Mouse (Mus musculus) left cerebral cortex, postnatal 14 days (tissue): ENCODE results near the gene Pdzd2. TPM values are rescaled to one million over a fixed set of nuclear protein-coding genes. Genes with fewer than 3 reads are reported as not detected.

Experiments
- DNase-seq, 2 experiments: peaks; one replicate each; pipeline ENCODE4 v3.0.0; 2021 to 2022; ENCODE audit warnings: low spot score in 2 of 2, mixed read lengths in 1 of 2
- intact Hi-C: fragments of 180-260 bp; cut with DNase I; formaldehyde crosslinking; loops from one replicate; pipeline ENCODE4 v1.15.1; 2025
- total RNA-seq, 2 experiments: library from RNA; stranded (reverse); gene quantifications; 2 replicates each; pipeline ENCODE4 v1.2.3; 2021

Gene Pdzd2
- total RNA-seq, 2 experiments from 2014 or later: 81.5 to 91.1 TPM

DNA sequence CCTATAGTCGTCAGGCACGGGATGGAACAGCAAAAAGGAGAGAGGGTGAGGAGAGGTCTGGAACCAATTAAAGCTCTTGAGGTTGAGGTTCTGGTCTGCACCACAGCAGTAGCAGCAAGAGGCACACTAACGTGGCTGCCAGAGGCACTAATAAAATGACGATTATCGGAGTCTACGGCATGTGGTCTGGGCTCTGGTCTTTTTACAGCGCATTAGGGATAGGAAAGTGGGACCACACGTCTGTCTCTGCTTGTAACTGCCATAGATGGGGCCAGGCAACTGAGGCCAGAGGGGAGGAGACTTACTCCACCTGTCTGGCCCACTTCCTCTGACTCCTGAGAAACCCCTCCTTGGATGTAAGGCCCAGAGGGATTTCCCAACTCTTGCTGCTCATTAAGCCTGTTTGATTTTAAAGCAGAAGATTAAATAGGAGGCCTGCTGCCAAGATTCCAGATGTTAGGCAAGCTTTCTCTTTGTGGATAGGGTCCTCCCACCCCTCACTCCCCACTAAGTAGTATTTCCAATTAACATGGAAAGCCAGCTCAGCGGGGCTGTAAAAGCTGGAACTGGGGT, 224.4 kb downstream of the Pdzd2 start:
- intact Hi-C loops: no loop called here
- DNase-seq: no peak

DNA sequence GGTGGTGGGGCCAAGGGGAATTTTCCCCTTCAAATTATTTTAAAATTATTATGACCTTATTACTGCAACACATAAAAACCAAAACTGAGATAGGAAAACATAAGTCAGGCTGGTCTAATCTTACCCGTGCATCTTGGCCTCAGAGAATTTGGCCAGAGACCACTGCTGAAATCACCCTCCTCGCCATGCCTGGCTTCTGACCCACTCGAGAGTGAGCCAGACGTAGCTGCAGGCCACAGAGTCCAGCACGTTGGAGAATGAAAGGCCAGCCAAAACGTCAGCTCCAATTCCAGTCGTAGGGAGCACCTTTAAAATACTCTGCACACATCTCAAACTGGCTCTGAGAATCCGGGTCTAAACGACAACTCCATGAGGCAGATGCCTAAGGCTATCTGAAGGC, 226.2 kb downstream of the Pdzd2 start:
- intact Hi-C loops: no loop called here

DNA sequence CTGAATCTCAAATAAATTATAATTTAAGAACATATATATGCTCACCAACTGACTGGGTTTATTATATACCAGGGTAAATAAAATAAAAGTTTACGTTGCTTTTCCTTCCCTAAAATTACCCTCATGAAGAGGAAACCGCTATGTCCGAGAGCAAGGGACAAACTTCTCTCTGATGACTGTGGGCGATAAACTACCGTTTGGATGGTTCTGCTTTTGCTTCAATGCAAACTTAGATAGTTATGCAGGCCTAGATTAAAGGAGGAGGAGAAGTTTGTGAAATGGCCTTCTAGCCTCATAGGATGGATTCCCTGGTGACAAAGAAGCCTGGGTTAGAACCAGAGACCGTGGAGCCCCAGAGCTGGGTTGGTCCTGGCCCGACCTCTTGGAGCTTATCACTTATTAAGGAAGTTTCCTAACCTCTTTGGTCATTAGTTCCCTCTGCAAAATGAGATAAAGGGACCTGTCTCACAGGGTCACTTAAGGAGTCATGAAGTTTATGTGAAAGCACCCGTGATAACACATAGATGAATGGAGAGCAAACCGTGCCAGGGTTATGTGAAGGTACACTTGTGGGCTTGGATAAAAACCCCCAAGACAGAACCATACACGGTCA, 230.9 kb downstream of the Pdzd2 start:
- intact Hi-C loops: no loop called here
- DNase-seq: no peak

More for the DNA sequence above, 226.2 kb downstream of the Pdzd2 start:
- DNase-seq: no peak

DNA sequence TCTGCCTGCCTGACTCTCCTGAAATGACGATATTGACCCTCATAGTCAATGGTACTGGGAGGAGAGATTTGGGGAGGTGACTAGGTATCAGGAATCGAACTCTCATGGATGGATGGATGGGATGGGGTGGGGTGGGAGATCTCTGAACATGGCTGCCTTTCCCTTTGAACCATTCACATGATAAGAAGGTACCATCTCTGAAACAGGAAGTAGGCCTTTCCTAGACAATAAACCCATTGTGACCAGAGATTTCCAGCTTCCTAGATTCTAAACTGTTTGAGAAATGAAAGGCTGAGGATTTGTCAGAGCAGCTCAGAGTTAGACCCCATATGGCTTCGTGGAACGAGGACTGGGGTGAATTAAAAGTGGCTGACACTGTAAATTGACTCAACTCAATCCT, 232.2 kb downstream of the Pdzd2 start:
- intact Hi-C loops: no loop called here
- no peak for DNase-seq

DNA sequence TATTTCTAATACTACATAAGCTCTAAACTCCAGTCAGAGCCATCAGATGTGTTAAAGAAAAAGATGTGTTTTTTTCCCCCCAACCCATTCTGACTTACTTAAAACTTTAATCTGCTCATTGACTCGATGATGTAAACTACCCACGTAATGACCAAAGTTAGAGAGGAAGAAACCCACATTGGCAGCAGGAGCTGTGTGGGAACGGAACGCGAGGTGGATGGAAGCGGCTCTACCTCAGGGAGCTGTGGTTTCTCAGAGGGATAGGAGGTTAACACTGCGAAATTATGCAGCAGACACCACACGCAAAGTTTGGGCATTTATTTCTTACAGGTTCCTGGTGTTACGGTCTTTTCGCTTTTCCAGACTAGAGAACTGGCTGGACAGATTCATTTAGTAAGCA, 233.2 kb downstream of the Pdzd2 start:
- no peak for DNase-seq

DNA sequence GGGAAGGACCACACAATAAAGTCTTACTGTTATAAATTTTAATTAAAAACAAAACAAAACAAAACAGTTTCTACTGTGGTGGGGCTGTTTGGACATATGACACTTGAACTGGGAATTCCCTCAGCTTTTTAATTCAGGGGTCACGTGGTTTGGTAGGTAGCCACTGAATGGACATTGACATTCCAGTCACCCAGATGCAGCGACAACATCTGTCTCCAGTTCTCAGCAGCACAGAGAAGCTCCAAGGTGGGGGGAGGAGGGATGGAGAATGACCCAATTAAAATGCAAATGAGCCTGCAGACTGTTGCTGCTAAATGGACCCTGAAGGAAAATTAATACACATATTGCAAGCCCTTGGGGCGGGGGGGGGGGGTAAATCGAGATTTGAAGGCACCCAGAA, 233.6 kb downstream of the Pdzd2 start:
- intact Hi-C loops: no loop called here
- peak in 1 of 2 experiments; percentile 33 for DNase-seq

More for the DNA sequence above, 233.2 kb downstream of the Pdzd2 start:
- intact Hi-C loops: no loop called here

DNA sequence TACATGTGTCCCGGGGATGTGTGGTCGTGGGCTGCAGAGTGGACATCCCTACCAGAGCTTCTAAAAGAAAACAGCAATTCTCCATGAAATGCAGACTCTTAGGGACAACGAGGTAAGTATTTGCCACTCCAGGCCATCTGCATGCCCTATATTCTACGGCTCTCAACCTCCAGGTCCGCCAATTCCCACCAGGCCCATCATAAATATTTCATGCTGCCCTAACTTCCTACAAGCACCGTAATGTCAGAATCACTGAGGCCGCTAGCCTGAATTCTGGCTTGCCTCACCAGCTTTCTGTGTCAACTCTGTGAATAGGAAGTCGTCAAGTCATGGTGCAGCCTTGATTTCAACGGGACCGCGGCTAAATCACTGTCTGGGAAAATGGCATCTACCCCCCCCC, 234.2 kb downstream of the Pdzd2 start:
- DNase-seq: no peak
- intact Hi-C loops: no loop called here

DNA sequence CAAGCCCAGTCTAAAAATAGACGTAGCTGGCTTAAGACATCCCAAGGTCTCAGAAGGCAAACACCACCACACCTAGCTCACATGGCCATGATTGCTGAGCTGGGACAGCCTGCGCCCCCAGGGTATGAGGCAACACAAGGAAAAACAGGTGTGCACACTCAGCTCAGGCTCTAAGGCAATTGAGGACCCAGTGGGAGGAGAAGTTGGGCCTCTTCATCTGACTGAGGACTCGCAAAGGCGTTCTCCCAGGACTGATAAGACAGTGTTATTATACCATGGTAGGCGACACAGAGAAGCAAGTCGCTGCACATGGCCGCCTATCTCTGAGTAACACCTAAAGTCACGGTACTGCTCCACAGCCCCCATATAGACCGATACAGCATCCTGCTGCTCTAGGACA, 235.8 kb downstream of the Pdzd2 start:
- intact Hi-C loops: no loop called here
- DNase-seq: no peak

DNA sequence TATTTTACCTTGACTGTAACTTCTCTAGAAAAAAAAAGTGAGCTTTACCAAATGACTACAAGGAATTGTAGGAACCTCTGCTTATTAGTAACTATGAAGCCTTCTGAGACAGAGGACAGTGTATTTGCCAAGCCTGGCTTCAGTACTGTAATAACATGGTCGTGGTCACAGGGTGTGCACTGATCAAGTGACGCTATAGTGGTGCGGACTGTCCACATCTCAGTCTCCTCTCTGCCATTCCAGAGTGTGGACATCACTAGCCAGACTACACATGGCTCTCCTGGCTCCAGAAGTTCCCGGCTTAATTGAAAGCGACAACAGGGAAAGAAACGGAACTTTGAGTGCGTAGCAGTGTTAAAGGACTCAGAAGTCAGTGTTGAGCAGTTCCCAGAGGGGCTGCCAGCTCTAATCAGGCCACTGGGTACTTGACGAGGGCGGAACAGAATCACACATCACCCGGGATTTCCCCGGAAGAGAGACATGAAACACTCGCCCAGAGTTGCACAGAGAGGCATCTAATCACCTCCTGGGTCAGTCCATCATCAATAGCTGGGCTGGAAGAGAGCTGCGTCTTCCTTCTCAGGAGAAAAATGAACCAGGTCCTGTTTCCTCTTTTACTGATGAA, 237.7 kb downstream of the Pdzd2 start:
- DNase-seq: no peak
- intact Hi-C loops: no loop called here

DNA sequence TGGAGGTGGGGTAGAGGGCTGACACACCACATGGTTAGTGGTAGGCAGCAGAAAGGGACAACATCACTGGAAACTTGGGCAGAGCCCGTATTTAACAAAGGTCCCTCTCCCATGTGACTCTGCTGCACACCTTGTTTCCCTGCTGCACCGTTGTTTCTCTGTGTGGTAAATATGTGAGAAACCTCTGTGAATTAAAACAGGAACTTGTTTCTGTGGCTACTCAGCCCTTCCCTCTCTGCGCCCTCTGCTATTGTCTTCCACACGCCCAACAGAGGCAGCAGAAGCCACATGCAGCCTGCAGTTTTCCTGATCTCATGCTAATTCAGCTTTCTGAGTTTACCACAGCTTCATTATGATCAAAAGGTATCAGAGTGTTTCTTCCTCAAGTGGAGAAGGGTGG, 239.1 kb downstream of the Pdzd2 start:
- intact Hi-C loops: no loop called here
- DNase-seq: no peak

DNA sequence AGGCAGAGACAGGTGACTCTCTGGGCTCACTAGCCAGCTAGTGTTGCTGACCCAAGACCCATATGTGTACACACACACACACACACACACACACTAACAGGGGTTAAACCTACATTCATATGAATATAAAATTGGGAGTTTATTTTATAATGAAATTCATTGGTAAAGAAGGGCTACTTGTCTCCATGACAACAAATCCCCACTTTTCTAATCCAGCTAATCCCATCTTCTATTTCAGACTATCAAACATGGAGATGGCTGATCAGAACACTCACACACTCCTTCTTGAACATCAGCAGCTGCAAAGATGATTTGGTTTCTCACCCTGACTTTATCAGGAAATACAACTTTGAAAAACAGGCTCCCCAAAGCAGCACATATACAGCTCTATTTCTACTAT, 245.6 kb downstream of the Pdzd2 start:
- intact Hi-C loops: no loop called here
- DNase-seq: no peak

DNA sequence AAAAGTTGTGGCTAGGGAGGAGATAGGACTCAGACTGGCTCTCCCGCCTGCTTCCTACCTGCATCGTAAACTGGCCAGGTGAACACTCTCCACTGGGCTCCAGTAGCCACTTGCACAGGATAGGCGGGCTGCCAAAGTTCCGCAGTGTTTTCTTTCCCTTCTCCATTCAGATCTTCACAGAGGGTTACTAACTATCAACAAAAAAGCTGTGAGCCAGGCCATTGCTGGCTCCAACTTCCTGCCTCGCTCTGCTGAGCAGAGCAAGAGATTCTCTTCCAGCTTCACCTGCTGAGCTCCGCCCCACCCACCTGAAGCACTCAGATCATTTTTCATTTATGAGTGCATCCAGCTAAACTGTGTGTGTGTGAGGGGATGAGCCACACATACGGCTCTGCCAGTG, 246.5 kb downstream of the Pdzd2 start:
- no peak for DNase-seq
- intact Hi-C loops: no loop called here

DNA sequence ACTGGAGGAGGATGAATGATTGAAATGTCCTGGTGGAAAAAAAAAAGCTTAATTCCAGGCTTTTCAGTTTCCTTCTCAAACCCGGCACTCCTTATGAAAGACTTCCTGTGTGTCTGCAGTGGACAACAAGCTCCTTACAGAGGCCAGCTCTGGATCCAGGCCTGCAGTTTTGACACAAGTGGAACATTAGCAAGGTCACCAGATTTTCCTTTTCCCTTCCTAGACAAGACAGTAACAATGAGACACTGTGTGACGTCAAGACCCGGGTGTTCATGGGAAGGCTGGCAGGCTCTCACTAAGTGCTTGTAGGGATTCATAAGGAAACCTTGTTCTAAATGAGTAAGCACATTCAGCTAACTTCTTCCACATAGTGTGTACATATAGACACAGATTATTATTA, 248.8 kb downstream of the Pdzd2 start:
- DNase-seq: peak; percentile 51 to 79
- intact Hi-C loops: no loop called here

DNA sequence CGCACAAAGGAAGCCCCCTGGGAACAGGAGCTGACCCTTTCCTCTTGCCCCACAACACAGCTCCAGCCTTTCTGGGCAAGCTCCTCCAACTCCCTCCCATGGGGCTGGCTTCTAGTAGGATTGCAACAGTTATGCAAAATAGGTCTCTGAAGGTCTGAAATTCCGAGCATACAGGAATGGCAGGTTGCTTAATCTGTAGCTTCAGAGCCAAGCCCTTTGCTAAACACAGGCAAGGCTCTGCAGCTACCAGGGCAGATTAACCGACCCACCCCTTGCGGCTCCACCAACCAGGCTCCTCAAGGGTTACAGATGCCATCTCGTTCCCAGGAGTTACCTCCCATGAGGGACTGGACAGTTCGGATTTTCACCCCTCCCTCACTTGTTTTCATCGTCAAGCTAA, 249.2 kb downstream of the Pdzd2 start:
- intact Hi-C loops: no loop called here
- DNase-seq: no peak

DNA sequence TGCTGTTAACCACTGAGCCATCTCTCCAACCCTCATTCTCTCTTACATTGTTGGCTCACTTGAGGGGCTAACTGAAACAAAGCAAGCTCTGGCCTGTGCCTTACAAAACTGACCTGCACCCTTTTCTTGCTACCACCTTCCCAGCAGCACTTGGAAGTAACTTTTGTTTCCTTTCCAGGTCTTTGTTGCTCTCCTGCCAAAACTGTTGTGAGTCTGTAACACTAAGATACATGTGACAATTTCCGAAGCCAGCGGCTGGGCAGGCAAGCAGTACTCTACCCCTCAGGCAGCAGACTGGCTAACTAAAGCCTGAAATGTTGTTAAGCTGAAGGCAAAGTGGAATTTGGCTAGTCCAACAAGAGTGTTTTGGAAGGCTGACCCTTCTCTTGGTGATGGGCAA, 251.4 kb downstream of the Pdzd2 start:
- no peak for DNase-seq

DNA sequence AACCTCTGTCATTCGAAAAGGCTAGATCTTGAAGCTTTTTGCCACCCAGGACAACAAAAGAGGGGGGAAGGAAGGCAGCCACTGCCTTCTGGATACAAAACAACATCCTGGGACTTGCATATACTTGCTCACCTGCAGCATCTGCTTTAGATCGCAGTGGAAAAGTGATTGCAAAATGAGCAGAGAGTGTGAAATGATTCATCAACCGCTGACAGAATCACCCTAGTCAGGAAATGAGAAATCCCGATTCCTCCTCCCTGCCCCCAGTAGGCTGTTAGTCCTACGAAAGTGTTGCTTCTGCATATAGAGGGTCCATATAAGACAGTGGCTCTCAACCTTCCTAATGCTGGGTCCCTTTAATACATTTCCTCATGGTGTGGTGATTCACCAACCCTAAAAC, 258.5 kb downstream of the Pdzd2 start:
- DNase-seq: no peak
- intact Hi-C loops: no loop called here

More for the DNA sequence above, 251.4 kb downstream of the Pdzd2 start:
- intact Hi-C loops: no loop called here

DNA sequence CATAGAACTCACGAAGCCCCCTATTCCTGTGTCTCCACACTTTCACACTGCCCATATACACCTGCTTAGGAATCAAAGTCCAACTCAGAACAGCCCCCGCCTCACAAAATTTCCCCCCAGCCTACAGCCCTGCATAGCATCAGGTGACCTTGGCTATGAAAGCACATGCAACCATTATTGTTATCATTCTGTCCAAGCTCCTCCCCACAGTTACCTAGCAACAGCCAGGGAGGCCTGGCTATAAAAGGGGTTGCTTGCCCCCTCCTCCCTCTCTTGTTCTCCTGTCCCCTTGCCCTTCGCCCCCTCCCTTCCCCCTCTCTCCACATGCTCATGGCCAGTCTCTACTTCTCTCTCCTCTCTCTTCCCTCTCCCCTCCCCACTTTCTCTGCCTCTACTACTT, 259.4 kb downstream of the Pdzd2 start:
- no peak for DNase-seq
- intact Hi-C loops: no loop called here

DNA sequence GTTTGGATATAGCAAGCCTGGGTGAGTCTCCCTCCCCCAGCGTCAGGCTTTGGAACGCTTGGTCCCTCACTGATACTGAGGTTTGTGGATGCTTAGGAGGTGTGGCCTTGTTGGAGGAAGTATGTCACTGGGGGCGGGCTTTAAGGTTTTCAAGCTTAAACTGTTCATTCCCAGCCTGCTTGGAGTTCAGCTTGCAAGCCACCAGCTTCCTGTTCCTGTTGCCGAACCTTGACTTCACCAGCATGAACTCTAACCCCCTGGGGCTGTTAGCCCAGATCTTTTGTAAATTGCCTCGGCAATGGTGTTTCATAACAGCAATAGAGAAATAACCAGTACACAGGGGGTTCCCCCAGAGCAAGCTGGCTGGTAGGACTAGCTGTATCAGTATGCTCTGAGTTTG, 260.4 kb downstream of the Pdzd2 start:
- peak in 1 of 2 experiments; percentile 44 for DNase-seq

DNA sequence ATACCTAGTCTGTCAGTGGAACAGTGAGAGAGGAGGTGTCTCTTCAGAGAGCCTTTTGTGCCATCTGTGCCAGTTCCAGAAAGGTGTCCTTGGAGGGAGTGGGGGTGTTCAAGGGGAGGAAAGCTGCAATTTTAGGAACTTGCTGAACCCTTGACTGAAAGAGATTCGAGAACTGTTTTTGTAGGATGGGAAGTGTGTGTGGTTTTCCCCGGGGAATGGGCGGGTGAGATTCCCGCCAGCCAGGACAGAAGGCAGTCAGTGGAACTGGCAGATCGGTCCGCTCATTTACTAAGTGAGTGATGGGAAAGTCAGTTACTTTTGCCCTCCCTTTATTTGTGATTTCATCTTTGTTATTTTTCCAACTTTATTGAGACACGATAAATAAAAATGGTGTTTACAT, 266.1 kb downstream of the Pdzd2 start:
- intact Hi-C loops: no loop called here
- no peak for DNase-seq

More for the DNA sequence above, 260.4 kb downstream of the Pdzd2 start:
- intact Hi-C loops: no loop called here

DNA sequence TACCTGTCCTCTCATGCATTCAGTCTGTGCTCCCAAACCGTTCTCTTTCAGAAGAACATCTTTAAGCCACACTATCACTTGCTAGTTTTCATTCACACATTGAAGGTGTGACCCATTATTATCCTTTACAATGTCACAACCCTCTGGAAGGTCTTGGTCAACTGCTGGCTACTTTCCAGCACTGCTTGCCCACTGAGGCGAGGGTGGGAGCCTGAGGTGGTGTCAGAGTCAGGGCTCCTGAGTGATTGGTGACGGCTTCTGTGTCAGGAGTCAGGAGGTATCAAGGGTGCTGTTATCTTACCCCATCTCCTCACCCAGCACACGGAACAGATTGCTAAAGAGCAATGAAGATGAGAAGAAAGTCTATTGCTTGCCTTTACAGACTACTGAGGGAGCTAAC, 267.1 kb downstream of the Pdzd2 start:
- intact Hi-C loops: no loop called here
- DNase-seq: no peak
